Mouse (Mus musculus): Measurements from ENCODE around the gene Tmem141. TPM values are rescaled to one million over a fixed set of nuclear protein-coding genes. Genes with fewer than 3 reads are reported as not detected.
A peak's percentile ranks its signal among the peaks of the same experiment; 100 is the strongest.

Gene Tmem141
- 66.7 and 72.2 TPM in 2 replicates for polyA plus RNA-seq (2012; rRNA removed)

DNA sequence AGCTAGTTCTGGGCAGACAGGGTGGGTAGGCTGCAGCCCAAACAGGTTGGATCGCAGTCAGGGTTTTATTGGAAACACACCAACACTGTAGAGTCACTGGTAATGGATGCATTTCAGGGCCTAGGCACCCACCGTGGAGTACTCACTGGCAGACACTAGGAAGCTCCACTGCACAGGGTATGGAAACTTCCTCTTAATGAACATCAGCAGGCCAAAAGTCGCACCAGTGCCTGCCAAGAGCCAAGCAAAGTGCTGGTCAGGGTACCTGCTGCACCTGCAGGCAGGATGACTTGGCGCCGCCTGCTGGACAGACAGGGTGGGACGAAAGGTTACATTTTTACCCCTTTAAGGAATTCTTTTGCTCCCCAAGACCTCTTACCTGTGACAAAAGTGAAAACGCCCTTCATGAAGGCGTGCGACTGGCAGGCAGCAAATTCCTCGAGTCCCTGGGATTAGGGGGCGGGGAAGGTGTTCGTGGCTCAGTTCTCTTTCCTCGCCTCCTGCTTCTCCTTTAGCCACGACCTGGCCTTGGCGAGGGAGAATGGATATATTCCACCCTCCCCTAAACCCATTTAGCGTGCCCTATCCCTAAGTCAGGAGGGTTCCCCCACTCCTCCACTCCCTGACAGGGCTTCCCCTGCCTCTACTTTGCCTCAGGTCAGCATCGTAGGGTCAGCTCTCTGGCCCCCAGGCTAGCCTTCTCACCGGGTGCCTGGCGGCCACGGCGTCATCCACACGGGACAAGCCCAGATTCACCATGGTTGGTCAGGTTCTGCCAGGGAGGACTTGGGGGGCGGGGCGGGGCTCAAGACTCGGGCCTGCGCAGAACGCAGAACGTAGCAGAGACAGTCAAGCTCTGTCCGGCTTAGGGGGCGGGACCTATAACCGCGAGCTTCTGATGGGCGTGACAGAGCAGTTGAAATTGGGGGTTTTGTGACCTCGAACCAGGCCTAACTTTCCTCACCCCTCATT lies at the start of gene Tmem141:
Gene Tmem141 (minus strand): TSS at position 777 of the 972 bp plus-strand sequence.
- DNase-seq (ENCODE audit: extremely low spot score in 1 of 2, low spot score in 1 of 2): peak; percentile 77 to 92

DNA sequence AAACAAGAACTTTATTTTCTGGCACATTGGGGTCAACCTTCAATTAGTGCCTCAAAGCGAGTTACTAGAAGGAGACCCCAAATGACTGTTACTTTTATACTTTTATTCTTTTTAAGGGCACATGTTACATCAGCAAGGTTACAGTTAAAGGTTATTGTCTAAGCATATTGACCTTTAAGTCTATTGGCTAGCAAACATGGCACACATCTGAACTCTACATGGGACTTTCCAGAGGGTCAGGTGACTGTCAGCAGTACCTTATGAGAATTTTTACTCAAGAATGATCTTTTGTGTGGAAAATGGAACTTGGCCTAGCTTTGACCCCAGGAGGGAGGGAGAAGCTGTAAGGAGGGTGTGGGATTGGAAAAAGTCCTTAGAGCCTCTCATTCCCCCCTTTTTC lies 44.7 kb upstream of the Tmem141 start:
- no peak for DNase-seq (ENCODE audit: extremely low spot score in 1 of 2, low spot score in 1 of 2)

DNA sequence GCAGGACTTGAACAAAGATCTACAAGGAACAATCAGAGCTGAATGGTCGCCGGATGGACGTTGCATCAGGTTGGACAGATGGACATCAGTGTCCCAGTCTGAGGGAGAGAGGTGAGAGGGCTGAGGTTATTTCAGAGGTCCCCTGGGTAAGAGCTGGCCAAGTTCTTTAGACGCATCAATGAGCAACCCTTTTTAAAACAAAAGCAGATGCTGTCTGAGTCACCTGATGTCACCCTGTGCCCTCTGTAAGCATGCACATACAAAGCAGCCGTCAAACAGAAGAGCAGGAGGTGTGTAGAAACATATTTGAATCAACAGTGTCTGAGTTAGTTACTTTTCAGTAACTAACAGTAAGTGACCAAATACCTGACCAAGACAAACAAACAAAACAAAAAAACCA lies 42.3 kb upstream of the Tmem141 start:
- no peak for DNase-seq (ENCODE audit: extremely low spot score in 1 of 2, low spot score in 1 of 2)

DNA sequence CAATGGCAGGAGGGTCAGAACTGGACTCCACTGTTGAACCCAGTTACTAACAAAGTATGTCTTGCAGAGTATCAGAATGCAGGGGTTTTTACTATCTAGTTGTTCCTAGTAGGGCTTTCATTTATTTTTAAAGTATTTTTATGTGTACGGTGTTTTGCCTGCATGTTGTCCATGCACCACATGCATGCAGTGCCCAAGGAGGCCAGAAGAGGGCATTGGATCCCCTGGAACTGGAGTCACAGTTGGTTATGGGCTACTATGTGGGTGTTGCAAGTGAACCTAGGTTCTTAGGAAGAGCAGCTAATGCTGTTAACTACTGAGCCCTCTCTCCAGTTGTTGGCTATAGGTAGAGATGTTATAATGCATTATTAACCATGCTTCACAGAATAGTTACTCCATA lies 41.7 kb upstream of the Tmem141 start:
- peak in 1 of 2 experiments; percentile 55 for DNase-seq (ENCODE audit: extremely low spot score in 1 of 2, low spot score in 1 of 2)

DNA sequence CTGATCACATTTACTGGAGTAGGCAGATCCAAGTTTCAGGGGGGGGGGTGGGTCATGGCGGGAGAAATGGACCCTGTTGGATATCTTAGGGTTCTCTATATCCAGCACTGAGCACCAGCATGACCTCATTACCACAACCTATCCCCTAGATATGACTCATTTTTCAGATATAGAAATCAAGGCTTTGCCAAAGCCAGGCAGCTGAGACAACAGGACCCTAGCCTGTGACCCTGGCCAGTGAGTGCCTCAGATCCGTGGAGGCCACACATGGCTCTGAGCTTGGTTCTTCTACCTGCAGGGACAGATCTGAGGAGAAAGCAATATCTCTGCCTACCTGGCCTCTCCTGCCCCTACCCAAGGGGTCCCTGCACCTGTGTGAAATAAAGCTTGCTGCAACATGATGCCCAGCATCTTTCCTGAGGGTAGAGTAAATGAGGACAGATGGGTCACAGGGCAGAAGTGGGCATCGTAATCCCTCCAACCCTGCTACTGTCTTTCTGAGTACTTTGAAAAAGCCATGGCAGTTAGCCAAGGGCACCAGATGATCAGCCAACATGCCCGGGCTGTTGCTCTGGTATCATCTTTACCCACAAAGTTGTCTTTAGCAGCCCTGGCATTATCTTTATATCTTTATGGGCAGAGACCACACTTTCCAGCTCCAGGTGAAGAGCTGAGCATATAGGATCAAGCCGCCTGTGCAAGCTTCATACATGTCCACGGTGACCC lies 39.6 kb upstream of the Tmem141 start:
- DNase-seq (ENCODE audit: extremely low spot score in 1 of 2, low spot score in 1 of 2): no peak

DNA sequence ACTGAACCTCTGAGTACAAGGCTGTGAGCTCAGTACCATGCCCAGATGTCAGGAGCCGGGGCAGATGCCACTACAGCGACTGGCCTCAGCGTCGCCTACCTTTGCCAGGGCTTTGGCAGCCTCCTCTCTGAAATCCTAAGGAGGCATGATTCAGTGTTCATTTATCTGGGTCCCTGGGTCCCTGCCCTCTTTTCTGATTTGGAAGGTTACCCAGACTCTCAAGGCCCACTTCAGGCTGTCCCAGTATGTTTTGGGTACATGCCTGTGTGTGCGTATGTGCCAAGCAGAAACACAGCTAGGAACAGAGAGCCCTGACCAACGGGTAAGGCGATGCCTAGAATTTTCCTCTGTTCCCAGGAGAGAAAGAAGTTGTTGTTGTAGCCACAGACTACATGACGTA lies 38.5 kb upstream of the Tmem141 start:
- DNase-seq (ENCODE audit: extremely low spot score in 1 of 2, low spot score in 1 of 2): no peak

DNA sequence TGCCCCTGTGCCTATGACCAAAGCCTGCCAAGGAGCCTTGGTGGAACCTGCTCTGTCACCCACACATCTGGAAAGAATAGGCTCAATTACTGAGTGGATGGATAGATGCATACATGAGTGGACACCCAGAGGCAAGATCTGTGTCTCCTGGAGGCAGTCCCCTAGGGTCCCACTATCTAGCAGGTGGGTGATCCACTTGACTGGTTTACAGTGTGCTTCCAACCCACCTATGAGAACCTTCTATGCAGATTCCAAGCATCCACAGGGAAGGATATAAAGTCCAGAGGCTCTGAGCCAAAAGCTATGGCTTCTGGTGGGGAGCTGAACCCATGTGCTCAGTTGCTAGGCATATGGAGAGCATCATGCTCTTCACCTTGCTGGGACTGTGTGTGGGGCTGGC lies 35.8 kb upstream of the Tmem141 start, which contains the start of gene Lcn5:
Gene Lcn5 (plus strand): TSS at position 301 of the 400 bp plus-strand sequence.
- DNase-seq (ENCODE audit: extremely low spot score in 1 of 2, low spot score in 1 of 2): no peak

DNA sequence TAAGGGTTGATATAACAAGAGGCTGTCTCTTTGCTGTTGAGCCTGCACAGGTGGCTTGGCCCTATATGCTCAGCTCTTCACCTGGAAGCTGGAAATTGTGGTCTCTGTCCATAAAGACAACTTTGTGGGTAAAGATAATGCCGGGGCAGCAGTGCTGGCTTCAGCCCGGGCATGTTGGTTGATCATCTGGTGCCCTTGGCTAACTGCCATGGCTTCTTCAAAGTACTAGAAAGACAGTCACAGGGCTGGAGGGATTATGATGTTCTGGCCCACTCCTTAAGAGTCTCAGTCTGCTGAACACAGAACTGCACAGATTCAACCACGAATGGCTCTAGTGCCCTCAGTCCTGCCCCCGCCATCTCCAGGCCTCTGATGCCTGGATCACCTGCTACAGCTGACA lies 35.4 kb upstream of the Tmem141 start:
- no peak for DNase-seq (ENCODE audit: extremely low spot score in 1 of 2, low spot score in 1 of 2)

- DNase-seq (ENCODE audit: extremely low spot score in 1 of 2, low spot score in 1 of 2): peak in 1 of 2 experiments; percentile 12
Observed at GRCm38 (mm10) chr2:25656691-25657090, 34.9 kb upstream of the Tmem141 start.

DNA sequence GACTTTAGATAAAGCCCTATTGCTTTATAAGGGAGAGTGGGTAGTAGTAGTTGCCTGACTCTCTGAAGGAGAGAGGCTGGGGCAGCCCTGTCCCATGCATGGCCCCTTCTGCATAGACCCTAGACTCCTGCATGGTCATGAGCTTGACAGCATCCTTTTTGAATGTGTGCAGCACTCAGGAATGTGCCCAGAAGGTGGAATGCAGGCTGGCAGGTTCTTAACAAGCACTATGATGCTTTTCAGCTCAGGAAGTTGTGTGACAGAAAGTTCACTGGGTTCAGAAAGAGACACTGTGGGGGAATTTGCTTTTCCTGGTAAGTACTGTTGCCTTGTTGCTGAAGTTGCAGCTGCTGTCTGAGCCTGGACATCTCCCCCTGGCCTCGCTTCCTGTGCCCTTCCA lies 32.7 kb upstream of the Tmem141 start:
- DNase-seq (ENCODE audit: extremely low spot score in 1 of 2, low spot score in 1 of 2): no peak

DNA sequence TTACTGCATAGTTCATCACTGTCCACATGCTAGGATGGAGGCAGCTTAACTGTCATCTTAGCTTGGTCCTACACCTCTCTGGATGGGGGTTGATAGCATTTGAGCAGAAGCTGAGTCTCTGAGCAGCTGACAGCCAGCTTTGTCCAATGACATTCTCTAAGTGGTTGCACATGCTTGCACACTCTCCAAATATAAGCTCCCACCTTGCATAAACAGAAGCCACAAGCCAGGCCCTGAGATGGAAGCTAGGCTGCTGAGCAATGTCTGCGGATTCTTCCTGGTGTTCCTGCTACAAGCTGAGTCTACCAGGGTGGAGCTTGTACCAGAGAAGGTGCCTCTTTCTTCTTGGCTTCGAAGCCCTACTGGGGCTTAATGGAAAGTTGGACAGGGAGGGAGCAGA lies 31.1 kb upstream of the Tmem141 start, which contains the start of gene Lcn8:
Gene Lcn8 (plus strand): TSS at position 219 of the 400 bp plus-strand sequence.
- no peak for DNase-seq (ENCODE audit: extremely low spot score in 1 of 2, low spot score in 1 of 2)

DNA sequence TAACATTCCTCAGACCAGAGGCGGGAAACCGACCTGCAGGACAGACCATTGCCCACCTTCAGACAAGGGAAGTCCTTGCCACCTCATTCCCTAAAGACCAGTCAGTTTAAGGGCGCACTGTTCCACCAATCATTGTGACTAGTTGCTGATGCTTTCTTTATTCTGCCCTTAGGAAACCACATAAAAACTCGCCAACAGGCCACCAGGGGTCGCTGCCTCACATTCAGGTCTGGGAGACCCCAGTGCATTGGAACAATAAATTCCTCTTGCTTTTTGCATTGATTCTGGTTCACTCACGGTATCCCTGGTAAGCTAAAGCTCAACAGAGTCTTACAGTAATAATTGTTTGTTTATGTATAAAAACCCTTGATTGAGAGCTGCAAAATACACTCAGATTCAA lies 18.1 kb upstream of the Tmem141 start:
- peak in 1 of 2 experiments; percentile 55 for DNase-seq (ENCODE audit: extremely low spot score in 1 of 2, low spot score in 1 of 2)

DNA sequence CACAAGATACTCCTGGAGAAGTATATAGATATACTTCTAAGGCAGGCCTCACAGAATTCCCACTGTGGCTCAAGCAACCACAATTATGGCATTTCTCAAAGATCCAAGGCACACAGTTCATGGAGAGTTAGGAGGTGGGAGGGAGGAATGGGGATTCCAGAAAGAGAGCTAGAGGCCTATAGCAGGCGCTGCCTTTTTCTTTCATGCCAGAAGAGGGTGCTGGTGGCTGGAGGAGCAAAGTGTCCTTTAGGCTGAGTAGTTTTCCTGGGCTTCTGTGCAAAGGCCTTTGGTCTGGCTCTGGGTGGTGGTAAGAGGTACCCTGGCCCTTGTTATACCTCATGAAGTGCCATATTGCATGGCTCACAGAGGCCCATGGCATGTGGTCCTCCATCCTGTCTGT lies 12.2 kb upstream of the Tmem141 start:
- DNase-seq (ENCODE audit: extremely low spot score in 1 of 2, low spot score in 1 of 2): peak in 1 of 2 experiments; percentile 33

GRCm38 (mm10) chr2:25633616-25634015 lies 11.8 kb upstream of the Tmem141 start:
- DNase-seq (ENCODE audit: extremely low spot score in 1 of 2, low spot score in 1 of 2): no peak

DNA sequence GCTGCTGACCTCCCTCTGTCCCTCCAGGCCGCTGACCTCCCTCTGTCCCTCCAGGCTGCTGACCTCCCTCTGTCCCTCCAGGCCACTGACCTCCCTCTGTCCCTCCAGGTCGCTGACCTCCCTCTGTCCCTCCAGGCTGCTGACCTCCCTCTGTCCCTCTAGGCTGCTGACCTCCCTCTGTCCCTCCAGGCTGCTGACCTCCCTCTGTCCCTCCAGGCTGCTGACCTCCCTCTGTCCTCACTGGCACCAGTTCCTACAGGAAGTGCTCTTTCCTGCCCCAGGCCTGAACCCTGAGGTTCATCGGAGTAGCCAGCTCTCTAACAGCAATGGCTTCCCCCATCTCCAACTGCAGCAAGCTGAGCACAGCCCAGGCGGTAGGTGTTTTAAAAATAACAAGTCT lies 6.9 kb upstream of the Tmem141 start:
- no peak for DNase-seq (ENCODE audit: extremely low spot score in 1 of 2, low spot score in 1 of 2)

GRCm38 (mm10) chr2:25627811-25628210 lies 6.0 kb upstream of the Tmem141 start, which contains the start of gene Fcna:
Gene Fcna (minus strand): TSS chr2:25628030.
- DNase-seq (ENCODE audit: extremely low spot score in 1 of 2, low spot score in 1 of 2): no peak

DNA sequence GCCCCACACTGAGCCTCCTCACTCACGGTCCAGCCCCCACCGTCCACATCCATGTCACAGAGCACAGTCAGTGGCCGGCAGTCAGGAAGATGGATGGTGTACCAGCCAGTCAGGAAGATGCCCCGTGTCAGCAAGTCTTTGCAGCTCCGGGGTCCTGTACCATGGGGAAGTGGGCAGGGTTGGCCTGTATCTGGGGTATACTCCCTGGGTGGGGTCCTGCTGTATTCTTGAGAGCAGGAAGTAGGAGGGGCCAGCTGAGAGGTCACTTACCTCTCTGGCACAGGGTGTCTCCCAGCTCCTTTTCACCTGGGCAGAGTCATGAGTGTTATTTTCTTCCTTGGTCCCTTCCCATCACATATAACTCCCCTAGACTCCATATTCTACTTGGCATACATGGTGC lies 4.2 kb upstream of the Tmem141 start:
- no peak for DNase-seq (ENCODE audit: extremely low spot score in 1 of 2, low spot score in 1 of 2)

- DNase-seq (ENCODE audit: extremely low spot score in 1 of 2, low spot score in 1 of 2): no peak
Observed at GRCm38 (mm10) chr2:25620852-25621228, 965 bp downstream of the Tmem141 start.

- no peak for DNase-seq (ENCODE audit: extremely low spot score in 1 of 2, low spot score in 1 of 2)
Observed at GRCm38 (mm10) chr2:25620386-25620785, 1.4 kb downstream of the Tmem141 start.

DNA sequence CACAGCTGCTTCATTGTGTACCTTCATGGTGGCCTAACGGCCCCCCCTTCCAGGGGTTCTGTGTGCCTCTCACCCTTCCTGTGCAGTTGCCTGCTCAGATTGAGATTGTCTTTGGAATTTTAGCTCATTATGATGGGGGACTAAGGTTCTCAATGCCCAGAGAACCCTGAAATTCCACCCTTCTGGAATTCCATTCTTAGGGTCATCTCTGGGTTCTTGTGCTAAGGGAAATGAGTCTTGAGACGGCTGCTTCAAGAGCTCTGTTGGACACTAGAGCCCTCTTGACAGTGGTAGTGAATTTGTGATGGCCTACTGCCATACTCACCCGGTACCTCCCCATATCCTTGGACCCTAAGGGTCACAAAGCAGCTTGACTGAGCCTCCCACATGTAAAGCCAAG lies 4.2 kb downstream of the Tmem141 start, which contains the start of gene Ccdc183:
Gene Ccdc183 (minus strand): TSS at position 101 of the 400 bp plus-strand sequence.
- DNase-seq (ENCODE audit: extremely low spot score in 1 of 2, low spot score in 1 of 2): no peak

DNA sequence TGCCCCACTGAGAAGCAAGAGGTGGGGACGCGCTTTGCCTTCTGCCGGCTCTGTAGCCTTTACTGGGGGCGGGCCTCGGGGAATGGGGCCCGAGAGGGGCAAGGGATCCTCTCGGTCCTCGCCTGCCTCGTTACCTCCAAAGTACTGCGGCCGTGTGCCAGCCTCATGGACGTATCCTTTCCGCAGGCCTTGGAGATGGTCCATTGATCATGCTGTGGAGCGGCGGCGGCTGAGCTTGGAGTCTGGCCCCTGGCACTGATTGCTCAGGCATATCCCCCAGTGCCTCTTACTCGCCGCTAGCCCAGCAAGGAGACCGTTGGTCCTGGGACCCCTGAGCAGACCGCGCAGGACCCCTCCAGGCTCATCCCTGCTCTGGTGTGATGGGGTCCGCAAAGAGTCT lies 5.4 kb downstream of the Tmem141 start:
- no peak for DNase-seq (ENCODE audit: extremely low spot score in 1 of 2, low spot score in 1 of 2)

All from frontal cortex, adult 2 months (tissue).